Mouse (Mus musculus) lung, postnatal 25 days (tissue): ENCODE results near the gene Nrxn2.

Experiments
- DNase-seq: peaks from one replicate; pipeline ENCODE4 v3.0.0; 2022; ENCODE audit warnings: low spot score

The Nrxn2 gene

DNA sequence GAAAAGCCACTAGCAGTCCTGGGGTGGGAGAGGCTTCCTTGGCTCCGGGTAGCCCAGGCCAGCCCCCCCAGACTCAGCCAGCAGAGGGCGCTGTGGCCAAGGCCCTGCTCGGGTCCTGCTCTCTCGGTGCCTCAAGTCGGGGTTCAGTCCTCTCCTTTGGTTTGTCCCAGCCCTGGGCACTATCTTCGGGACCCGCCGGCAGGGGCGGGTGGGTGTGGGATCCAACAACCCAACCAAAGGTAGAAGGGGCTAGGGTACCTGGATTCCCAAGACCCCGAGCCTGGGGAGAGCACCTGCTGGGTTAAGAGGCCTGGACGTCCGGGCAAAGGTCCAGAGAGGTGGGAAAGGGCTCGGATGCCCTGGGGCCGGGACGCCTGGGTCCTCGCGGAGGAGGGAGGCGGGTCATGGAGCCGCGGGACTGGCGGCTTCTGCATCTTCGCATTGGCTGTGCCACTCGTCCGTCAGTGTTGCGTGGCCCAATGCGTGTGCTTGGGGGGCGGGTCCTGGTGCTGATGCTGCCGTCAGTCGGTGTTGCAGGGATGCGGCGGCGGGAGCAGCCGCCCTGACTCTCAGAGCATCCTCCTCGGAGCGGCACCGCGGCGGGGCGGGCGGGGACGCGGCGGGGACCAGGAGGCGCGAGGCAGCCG is at the start of gene Nrxn2:
Gene Nrxn2, plus strand, starts transcription at position 499 of the 647 bp plus-strand sequence.
- DNase-seq, result peak; percentile 86

DNA sequence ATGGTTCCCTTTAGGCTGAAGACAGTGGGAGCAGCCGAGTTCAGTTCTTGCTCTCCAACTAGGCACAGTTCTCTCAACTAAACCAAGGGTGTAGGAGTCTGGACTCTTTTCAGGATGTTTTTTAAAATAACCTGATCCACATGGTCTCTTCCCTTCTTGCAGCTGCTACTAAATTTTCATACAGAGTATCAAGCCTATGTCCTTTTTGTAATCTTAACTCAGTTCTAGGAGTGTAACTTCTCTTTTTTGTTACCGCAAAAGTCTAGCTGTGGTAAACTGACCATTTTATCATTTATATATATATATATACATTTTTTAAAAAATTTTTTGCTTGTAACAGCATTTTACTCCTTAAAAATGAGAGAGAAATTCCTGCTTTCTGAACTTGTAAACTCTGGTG is 48.4 kb upstream of the Nrxn2 start:
- no peak for DNase-seq

DNA sequence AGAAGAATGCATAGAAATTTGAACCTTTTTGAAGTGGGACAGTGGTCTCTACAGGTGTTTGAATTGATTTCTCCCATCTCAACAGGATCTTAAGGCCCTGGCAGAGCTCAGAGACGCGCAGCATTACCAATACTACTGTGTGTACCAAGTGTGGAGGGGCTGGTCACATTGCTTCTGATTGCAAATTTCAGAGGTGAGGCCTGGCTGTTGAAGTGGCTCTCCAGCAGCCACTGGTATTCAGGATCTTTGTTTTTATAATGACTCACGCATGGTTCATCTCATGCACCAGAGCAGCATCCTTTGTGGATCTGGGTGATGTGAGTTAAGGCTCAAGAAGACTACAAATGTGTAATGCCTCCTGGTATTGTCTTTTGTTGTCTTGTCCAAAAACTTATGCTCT is 46.1 kb upstream of the Nrxn2 start:
- DNase-seq, result peak; percentile 21

DNA sequence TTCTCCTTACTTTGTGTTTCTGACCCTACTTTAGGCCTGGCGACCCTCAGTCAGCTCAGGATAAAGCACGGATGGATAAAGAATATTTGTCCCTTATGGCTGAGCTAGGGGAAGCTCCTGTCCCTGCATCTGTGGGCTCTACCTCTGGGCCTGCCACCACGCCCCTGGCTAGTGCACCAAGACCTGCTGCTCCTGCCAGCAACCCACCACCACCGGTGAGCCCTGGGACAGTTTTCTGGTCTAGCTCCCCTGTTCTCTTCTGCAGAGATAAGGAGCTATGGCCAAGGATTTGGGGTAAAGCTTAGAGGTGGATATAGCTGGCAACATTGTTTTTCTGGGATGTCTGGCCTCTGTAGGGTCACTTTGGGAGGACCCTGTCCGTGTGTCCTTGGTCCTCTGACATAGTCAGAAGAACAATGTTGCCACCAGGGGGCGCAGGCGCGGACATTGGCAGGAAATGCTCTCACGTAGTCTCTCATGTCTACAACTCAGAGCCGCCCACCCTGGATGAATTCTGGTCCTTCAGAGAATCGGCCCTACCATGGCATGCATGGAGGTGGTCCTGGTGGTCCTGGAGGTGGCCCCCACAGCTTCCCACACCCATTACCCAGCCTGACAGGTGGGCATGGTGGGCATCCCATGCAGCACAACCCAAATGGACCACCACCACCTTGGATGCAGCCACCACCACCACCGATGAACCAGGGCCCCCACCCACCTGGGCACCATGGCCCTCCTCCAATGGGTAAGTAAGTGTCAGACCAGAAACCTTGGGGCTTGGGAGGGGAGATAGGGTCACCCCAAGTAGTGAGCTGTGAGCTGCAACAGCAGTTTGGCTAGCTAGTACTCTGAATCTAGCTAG is 44.8 kb upstream of the Nrxn2 start:
- peak; percentile 80 for DNase-seq

DNA sequence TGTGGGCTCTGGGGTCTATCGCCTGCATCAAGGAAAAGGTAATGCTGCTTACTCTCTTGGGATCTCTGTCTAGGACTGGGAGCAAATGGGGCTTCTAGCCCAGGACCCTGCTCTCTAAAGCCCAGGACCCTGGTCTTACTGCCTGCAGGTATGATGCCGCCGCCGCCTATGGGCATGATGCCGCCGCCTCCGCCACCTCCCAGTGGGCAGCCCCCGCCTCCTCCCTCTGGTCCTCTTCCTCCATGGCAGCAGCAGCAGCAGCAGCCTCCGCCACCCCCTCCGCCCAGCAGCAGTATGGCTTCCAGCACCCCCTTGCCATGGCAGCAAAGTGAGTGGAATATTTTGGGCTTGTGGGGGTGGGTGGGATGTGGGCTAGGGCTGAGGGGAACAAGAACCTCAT is 44.0 kb upstream of the Nrxn2 start:
- DNase-seq, result no peak

DNA sequence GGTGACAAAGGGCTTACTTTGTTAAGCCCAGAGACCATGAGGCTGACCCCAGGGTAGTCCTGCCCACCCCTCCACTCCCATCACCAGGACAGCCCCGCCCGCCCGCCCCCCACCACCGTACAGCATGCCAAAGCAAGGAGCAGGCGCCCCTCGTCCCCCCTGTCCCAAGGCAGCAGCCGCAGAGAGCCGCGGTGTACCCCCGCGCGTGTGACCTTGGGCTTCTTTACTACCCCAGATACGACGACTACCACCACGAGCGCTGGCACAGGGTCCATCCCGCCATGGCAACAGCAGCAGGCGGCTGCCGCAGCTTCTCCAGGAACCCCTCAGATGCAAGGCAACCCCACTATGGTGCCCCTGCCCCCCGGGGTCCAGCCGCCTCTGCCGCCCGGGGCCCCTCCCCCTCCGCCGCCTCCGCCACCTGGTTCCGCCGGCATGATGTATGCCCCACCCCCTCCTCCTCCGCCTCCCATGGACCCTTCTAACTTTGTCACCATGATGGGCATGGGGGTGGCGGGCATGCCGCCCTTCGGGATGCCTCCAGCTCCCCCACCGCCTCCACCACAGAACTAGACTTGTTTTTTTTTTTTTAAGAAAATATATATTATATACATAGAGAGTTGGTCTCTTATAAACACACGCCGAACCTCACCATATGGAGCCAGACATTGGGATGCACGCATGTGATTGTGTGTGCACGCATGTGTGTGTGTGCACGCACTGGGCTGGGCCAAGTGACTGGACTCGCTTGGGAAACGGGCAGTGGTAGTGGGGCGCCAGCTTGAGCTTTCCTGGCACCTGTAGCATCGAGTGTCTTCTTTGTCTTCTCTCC is 42.9 kb upstream of the Nrxn2 start:
- DNase-seq, result no peak

DNA sequence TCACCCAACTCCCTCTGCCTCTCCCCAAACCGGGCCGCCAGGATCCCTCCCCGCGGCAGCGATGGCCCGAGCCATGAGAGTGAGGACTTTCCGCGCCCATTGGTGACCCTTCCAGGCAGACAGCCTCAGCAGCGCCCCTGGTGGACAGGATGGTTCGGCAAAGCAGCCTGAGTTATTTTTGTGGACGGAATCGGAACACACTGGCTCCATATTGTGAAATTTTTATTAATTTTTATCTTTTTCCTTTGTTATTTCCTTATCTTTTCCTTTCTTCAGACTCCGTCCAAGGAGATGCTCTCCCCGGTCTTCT is 42.3 kb upstream of the Nrxn2 start:
- DNase-seq, result peak; percentile 32

DNA sequence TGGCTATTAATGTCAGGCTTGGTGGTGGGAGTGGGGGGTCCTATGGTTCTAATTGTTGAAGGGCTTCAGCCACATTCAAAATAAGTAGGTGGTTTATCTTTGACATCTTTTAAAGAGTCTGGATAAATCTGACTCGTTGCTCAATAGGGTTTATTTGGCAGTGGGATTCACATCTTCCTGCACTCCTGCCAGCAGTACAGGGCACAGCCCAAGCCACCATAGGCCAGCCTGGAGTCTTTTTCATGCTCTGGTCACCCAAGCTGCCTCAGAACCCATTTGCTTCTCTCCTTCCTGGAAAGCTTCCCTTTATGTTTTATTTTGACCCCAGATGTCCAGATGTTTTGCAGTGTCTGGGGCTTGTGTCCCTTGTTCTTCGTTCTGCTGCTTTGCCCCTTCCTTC is 41.9 kb upstream of the Nrxn2 start:
- no peak for DNase-seq

DNA sequence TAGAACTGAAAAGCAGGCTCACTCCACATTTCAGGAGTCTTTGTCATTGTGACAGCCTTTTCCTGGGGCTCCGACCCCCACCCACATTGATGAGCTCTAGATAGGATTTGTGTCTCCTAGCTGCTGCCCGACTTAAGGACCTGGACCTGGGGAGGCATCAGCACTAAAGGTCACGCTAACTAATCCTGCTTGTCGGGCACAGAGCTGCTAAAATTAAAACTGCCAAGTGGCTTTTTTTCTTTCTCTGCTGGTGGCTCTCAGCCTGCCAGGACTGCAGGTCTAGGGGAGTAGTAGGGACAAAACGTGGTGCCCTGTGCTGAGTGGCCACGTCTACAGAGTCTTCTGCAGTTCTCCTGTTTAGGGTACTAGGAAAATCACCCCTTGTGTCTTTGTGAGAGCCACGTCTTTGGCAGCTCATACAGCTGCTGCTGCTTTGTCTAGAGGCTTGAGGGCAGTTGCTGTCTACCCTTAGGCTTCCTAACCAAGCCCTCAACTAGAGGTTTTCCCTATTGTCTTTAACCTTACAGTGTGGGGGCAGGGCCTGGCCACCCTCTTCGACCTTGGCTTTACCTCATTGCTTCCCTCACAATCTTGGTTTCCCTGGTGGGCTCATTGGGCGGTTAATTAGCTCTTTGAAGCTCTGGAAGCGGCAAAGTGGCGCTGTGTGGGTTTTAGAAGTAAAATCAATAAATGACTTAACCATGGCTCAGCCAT is 41.0 kb upstream of the Nrxn2 start:
- DNase-seq, result no peak

DNA sequence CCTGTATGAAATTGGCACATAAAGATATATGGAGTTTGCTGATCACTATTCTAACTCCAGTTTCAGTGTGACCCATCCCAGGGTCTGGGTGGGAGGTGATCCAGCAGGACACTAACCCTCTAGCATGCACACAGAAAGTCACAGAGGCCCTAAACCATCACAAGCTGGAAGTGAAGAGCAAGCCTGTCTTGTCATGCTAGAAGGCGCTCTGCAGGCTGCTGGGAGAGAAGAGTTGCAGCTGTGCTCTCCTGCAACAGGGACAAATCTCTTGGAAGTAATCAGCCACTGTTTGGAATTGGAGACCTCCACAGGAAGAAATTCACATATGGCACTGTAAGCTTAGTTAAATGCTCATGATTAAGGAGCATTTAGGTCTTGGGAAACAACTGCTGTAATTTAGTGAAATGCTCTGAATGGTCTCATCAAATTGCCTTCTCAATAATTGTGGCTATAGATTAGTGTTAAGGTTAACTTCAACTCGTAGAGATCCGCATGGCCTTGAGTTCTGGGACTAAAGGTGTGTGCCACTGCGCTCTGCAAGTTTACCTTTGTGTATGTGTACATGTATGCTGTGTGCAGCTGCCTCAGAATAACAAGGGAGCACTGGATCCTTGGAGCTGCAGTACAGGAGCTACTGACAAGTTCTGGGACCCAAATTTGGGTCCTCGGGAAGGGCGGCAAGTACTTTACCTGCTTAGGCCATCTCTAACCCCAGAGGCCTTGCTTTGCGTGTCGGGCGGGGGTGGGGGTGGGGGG is 37.9 kb upstream of the Nrxn2 start:
- DNase-seq, result no peak

DNA sequence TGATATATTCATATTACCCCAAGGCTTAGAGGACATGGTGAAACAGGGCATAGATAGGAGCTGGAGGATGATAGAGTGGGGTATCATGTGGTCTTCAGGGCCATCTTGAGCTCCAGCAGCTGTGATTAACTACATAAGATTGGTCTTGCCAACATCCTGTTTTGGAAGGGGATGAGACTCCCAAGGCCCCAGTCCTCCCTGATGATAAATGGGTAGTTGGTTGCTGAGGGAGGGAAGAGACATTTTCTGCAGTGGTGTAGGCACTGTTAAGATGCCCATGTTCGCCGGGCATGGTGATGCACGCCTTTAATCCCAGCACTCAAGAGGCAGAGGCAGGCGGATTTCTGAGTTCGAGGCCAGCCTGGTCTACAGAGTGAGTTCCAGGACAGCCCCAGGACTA is 37.3 kb upstream of the Nrxn2 start:
- no peak for DNase-seq

DNA sequence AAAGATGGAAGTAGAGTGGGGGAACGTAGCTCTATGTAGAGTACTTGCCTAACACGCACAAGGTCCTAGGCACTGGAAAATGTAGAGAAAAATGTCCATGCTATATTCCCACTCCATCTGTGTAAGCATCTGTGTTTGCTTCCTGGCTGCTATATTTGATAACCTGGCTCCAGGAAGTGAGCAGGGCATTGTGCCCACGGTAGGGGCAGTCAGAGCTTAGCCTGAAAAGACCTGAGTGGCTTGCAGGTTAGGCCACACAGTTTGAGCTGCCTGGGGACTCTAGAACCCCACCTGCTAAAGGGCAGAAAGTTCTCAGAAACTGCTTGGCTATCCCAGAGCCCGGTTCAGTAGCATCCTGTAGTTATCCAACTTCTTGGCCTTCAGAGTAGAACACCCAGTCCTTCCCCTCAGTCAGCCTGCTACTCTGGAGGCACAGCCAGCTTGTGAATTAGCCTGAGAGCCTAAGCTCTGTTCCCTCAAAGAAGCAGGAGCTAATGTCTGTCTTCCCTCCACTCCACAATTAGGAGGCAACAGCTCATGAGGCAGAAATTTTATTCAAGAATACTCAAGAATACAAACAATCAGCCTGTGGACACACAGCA is 36.1 kb upstream of the Nrxn2 start:
- DNase-seq, result no peak

DNA sequence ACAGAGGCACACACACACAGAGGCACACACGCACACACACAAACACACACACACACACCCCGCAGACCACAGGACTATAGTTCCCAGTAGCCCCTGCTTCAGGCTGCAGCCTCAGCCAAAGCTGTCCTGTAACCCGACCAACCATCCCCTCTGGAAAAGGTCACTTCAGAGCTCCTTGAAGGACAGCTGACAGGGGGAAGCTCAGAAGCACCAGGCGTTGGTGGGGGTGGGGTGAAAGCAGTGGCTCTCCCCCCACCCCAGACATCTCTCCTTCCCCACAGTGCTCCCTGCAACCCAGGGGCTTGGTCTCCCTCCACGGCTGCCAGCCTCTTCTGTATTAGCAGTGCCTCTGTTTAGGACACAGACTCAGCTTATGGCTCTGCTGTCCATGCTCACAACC is 35.1 kb upstream of the Nrxn2 start:
- no peak for DNase-seq

DNA sequence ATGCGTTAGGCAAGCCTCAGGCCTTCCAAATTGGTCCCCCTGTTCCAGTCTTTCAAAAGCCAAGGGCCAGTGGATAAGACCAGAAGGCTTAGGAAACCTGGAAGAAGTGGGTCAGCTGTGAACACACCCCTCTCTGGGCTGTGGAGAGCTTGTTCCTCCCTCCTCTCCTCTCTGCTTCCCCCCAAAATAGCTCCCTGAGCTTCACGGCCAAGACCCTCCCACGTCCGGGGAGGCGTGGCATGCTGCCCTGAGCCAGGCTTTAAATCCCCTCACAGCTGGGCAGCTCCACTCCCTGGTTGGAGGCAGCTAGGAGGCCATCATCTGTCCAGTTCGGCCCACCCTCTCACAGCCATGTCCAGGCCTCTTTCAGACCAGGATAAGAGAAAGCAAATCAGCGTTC is 34.4 kb upstream of the Nrxn2 start, which contains the start of gene Pygm:
Gene Pygm, plus strand, starts transcription at position 272 of the 400 bp plus-strand sequence.
- DNase-seq, result peak; percentile 64

DNA sequence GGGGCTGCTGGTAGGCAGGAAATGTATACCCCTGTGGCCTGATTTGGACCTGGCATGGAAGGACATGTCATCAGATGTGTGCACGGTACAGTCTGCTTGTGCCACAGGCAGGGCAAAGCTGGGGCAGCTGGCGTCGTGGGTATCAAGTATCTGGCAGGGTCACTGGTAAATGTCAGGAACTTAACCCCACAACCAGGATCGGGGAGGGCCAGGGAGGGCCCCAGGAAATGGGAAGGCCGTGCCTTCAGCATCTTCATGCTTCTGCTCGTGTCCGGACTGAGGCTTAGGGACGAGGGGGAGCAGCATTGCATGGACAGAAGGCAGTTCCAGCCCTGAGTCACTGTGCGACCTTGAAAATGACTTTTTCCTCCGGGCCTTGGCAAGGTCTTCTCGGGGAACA is 33.6 kb upstream of the Nrxn2 start:
- DNase-seq, result no peak

DNA sequence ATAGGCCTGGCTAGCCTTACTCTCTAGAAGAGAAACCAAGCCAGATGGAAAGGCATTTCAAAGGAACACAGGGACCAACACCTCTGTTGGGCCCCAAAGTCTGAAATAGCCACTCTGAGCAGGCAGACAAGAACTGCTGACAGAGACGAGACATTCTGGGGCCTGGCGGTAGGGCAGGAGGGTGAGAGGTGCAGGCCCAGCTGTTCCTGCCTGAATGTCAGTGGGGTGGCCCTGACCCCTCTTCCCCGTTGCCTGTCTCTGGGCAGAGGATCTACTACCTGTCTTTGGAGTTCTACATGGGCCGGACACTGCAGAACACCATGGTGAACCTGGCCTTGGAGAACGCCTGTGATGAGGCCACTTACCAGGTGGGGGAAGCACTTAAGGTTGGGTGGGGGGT is 33.1 kb upstream of the Nrxn2 start:
- no peak for DNase-seq

DNA sequence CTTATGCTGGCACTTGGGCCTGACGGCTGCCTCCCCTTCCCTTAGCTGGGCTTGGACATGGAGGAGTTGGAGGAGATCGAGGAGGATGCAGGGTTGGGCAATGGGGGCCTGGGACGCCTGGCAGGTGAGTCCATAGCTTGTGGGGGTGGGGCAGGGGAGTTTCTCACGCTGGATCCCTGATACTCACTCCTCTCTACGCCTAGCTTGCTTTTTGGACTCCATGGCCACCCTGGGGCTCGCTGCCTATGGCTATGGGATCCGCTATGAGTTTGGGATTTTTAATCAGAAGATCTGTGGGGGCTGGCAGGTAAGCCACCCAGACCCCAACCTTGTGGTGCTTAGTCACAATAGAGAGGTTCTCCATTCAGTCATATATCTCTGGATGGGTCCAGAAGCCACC is 32.7 kb upstream of the Nrxn2 start:
- DNase-seq, result no peak

DNA sequence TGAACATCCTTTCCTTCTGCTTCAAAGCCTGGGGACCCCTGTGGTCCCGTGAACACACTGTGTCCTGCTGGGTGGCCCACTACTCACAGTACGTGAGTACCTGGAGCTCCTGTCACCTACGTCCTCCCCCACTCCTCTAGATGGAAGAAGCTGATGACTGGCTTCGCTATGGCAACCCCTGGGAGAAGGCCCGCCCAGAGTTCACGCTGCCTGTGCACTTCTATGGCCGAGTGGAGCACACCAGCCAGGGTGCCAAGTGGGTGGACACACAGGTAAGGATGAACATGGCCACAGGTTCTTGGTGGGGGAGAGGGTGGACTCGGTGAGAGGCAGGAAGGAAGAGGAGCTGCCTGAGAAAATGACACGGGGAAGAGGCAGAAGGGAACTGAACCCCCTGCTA is 32.3 kb upstream of the Nrxn2 start:
- DNase-seq, result no peak

DNA sequence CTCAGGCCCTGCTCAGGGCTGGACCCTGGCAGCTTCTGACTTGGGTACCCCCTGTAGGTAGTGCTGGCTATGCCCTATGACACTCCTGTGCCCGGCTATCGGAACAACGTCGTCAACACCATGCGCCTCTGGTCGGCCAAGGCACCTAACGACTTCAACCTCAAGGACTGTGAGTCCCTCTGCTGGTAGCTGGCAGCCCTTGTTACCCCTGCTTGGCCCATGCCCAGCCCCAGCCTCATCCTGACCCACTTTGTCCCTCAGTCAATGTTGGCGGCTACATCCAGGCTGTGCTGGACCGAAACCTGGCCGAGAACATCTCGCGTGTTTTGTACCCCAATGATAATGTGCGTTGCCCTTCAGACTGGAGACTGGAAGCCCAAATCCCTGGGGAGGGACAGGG is 30.5 kb upstream of the Nrxn2 start:
- no peak for DNase-seq

DNA sequence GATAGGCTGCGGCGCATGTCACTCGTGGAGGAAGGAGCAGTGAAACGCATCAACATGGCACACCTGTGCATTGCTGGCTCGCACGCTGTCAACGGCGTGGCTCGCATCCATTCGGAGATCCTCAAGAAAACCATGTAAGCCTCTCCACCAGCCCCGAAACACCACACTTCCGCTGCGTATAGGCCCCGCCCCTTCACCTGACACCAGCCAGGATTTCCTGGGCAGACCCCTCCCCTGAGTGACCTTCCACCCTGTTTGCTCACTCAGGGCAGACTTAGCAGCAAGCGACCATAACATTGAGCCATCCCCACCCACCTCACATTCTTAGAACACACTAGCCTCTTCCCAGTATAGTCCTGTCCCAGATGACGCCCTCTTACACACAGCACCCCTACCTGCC is 28.7 kb upstream of the Nrxn2 start:
- DNase-seq, result peak; percentile 59

DNA sequence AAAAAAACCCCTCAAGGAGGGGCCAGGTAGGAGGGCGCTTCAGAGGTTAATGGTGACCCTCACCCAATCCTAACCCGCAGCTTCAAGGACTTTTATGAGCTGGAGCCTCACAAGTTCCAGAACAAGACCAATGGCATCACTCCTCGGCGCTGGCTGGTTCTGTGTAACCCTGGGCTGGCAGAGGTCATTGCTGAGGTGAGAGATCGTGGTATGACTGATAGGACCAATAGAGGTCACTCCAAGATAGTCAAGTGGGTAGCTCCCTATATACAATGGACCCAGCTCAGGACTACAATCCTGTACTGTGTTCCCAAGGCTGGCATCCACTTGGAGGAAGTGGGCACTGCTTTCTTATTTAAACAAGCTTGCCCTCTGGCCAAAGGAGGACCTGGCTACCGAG is 28.3 kb upstream of the Nrxn2 start:
- no peak for DNase-seq
